Mouse (Mus musculus) natural killer cell, adult 2 months (primary cell): ENCODE results near the gene Sh3bp2.
A peak's percentile ranks its signal among the peaks of the same experiment; 100 is the strongest.

Experiments used
- DNase-seq, 2 experiments: peaks; one replicate each; pipeline ENCODE4 v3.0.0; 2022; ENCODE audit warnings: low spot score in 2 of 2

The Sh3bp2 gene

DNA sequence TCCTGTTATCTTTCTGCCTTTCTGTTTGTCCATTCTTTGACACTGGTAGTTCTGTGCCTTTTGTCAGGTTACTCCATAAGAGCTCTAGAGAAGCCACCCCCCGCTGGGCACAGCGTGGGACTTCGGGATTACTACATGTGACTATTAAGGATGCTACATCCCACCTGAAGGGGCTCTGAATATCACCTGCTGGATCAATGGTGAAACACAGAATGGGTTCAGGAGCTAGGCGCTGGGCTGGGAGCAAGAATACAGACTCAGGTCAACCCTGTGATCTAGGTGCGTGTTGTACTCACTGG lies 788 bp downstream of the Sh3bp2 start:
- no peak for DNase-seq

DNA sequence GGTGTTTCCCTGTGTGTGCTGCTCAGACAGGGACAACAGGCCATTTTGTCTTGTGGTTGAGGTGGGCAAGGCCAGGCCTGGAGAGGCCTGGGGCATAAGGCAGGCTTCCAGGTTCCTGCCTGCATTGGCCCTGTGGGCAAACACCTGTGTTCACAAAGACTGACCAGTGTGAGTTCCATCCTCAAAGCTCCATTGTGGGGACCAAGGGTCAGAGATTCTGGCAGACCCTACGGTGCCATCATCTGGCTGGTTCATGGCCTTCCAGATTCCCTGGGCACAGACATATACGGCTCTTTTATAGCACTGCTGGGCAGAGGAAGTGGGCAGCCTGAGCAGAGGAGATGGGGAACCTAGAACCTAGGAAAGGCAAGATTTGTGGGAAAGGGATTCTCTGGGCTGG lies 1.7 kb downstream of the Sh3bp2 start:
- DNase-seq: no peak

DNA sequence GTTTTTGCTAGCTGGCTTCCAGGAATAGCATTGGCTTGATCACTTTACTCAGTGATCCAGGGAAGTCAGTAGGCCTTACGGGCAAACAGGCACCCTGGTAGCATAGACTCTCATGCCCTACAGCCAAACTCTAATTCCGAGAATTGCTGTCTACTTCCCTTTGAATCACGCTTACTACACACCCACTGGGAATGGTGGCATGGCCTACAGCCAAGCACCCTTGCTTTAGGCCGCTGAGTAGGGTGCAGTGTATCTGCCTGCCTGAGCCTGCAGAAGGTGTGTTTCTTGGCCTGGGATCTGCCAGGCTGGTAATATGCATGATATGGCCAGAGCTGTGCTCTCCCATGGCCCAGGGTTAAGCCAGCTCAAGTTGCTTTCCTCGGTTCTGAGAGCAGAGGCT lies 3.1 kb downstream of the Sh3bp2 start:
- no peak for DNase-seq

DNA sequence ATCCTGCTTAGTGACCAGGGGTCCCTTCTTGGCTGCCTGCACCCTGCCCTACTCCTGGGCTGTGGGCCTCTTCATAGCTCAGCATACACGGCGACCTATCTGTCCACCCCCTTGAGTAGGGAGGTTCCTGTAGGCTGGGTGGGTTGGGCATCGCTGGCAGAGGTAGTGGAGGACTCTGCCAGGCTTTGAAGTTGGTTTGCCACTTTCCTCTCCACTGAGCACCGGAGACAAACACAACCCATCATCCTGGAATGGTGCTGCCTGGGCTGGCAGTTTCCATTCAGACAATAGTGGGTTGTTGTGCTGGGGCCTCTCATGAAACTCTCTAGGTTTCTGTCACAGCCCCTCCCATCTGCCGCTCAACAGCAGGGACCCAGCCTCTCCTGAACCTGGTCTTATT lies 4.5 kb downstream of the Sh3bp2 start:
- no peak for DNase-seq

DNA sequence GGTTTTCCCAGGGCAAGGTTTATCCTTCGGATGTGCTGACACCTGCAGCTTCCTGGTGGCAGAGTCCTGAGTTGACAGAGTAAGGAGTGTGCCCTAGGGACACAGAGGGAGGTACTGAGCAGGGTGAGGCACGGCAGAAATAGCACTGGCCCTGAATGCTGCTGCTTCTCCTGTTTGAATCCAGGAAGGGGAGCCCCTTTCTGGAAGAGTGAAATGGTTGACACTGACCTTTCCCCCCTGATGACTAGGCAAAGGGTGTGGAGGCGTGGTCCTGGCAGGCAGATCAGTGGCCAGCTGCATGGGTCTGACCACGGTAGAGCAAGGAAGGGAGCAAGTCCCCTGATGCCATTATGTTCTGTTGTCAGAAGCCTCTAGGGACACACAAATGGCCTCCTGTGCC lies 5.0 kb downstream of the Sh3bp2 start:
- no peak for DNase-seq

DNA sequence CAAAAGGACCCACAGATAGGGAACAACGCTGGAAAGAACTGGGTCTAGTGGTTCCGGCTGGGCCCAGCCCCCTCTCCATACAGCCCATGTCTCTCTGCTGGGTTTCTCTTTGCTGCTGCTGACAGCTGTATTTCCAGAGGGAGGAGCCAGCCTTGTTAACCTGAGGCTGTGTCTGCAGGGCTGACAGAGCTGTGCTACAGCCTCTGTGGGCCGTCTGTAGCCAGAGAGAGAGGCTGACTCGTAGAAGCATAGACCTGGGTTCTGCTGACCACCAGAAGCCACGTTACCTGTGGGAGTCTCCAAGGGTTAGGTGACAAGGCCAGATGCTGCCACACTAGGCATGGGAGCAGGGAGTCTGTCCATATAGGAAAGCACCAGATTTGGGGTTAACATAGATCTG lies 7.4 kb downstream of the Sh3bp2 start:
- no peak for DNase-seq

DNA sequence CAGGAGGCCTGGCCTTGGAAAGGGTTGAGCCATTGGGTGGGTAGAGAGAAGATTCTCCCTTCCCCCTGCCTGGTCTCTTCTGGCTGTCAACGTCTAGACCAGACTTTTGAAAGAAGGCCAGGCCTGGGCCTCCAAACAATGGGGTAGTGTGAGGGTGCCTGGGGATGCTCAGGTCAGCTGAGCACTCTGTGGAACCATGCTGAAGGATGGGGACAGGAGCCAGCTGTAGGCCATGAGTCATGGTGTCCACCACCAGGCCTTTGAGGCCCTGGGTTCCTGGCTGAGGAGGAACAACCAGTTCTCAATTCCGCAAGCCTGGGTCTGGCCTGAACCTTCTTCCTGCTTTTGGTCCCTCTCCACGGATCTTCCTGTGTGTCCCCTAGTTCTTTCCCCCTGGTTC lies 8.2 kb downstream of the Sh3bp2 start:
- no peak for DNase-seq

DNA sequence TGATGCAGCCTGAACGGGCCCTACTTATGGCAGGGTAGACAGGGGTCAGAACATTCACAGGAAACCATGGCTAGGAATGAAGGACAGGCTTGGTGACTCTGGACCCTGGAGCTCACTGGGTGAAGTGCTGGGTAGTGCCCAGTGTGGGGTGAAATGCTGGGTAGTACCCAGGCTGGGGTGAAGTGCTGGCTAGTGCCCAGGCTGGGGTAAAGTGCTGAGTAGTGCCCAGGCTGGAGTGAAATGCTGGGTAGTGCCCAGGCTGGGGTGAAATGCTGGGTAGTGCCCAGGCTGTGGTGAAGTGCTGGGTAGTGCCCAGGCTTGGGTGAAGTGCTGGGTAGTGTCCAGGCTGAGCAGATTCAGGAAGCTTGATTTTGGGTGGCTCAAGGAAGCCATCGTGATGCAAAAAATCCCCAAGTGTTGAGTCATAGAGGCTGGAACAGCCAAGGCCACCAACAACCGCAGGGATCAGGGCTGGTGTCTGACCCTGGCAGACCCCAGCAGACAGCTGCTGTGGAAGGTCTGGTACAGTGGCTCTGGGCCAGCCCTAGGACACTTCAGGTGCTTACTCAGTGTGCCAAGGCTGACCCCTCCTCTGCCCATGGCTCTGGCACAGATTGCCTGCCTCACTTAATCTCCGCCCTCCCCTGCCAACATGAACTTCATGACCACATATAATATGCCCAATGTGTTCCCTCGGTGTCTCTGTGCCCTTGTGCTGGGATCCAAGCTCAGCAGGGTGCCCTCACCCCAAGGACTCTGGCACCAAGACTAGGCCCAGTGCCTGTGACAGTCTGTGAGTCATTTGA lies 9.3 kb downstream of the Sh3bp2 start:
- DNase-seq: no peak

DNA sequence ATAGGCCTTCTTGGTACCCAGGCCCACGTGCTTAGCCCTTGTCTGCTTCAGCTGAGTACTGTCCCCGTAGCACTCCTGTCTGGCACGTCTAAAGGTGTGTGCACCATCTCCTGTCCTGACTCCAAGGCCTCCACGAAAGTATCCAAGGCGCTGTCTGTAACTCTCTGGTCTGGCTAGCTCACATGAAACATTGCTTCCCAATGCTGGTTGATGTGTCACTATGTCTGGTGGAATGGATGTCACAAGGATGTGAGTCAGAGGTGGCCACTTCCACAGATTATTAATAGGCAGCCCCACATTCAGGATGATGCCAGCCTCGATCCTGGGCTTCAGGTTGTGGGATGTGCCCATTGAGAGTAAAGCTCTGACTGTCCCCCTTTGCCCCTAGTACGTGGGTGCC lies 10.2 kb downstream of the Sh3bp2 start:
- no peak for DNase-seq

DNA sequence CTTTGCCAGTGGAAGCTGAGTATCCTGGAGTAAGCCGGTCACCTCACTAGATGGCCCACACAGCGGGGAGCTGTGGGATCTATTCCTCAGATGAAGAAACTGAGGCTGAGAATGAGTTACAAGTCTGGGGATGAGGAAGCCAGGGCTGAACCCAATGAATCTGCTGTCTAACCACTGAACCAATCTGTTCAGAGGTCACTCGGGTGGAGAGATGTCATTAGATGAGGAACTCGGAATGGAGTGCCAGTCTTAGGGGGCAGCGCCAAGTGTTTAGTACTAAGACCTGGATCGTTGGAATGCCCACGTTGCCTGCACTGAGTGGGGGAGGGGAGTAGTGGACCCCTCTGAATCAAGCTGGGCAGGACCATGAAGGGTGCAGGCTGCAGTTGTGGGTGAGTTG lies 12.4 kb downstream of the Sh3bp2 start:
- DNase-seq: no peak

DNA sequence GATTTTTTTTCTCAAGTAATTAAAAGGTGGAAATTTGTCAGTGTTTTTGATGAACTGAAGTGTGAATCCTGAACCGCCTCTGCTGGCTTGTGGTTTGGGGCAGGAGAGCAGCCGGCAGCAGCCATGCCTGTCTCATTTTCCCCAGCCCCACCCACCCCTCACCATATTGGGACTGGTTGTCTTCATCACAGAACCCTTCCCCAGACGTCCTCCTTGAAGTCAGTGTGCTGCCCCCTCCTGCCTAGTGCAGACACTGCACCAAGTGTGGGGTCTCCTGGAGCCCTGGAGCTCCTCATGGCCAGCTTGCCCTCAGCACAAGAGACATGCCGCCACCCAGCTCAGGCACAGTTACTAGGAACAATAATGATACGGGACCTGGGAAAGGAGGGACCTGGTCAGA lies 12.9 kb downstream of the Sh3bp2 start:
- peak; percentile 51 to 69 for DNase-seq

DNA sequence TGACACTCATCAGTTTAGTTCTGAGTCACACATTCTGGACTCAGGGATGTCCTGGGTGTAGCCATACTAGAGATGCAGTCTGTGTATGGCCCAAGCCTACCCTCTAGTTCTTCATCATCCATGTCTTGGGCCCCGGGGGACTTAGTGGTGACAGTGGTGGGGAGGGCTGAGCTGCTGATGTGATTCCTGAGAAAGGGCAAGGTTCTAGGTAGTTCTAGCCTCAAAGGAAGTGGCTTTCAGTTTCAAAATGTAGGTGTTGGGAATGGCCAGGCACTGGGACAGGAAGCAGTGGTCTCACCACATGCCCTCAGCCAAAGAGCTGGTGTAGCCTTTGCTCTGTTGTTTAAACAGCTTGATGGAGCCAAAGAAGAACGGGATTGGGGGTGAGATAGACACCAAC lies 13.5 kb downstream of the Sh3bp2 start:
- DNase-seq: peak; percentile 54 to 66

DNA sequence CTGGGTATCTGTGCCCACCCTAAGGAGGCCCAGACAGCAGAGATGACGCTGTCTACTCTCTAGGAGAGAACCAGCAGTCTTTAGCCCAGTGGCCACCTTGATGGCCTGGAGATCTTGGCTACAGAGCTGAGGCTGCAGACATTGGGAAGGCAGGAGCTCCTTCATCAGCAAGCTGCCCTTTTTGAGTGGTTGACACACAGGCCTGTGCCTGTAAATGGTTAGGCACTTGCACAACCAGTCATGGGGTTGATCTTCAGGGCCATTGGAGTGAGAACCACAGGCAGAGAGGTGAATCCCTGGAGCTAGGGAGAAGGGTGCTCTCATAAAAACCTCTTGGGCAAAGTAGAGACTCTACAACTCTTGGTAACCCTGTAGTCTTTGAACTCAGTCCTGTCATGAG lies 16.5 kb downstream of the Sh3bp2 start:
- DNase-seq: no peak

DNA sequence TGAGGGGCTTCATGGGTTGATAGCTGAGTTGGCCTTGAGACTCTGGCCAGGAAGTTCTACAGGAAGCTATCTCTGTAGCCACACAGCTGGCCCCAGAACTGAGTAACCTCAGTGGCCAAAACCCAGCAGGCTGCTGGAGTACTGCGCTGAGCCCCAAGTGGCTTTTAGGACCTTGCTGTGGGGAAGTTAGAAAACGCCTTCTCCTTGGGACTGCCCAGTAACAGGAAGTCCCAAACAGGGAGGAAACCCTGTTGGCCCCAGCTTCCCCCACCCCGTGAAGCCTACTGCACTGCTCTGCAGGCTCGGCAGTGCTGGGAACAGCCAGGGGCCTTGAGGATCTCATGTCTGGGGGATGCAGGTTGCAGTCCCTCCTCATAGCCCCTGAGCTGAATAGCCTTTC lies 17.5 kb downstream of the Sh3bp2 start:
- peak; percentile 38 to 43 for DNase-seq

DNA sequence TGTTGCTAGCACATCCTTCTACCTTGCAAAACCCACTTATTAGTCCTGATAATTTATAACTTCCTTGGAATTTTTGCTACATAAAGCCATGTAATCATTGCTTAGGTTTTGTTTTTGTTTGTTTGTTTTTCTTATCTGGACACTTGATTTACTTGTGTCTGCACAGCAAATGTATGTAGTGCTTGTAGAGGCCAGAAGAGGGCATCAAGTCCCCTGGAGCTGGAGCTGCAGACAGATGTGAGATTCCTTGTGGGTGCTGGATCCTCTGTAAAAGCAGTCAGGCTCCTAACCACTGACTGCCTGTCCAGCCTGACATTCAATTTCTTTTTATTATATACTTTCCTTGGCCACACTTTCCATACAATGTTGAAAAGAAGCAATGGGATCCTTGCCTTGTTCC lies 21.8 kb downstream of the Sh3bp2 start:
- peak in 1 of 2 experiments; percentile 40 for DNase-seq

DNA sequence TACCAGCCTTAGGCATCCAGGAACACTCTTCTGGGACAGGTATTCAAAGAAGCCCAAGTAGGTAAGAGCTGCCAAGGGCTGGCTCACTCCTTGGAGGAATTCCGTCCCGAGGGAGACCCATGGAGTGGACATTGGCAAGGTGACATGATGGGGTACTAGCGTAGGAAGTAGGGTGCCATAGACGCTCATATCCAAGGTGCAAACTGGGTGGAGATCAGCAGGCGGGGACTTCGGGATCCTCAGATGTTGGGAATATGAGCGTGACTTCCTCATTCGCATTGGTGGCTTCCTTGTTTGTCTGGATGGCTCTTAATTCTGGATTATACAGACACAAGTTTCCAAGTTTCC lies 23.5 kb downstream of the Sh3bp2 start:
- no peak for DNase-seq

DNA sequence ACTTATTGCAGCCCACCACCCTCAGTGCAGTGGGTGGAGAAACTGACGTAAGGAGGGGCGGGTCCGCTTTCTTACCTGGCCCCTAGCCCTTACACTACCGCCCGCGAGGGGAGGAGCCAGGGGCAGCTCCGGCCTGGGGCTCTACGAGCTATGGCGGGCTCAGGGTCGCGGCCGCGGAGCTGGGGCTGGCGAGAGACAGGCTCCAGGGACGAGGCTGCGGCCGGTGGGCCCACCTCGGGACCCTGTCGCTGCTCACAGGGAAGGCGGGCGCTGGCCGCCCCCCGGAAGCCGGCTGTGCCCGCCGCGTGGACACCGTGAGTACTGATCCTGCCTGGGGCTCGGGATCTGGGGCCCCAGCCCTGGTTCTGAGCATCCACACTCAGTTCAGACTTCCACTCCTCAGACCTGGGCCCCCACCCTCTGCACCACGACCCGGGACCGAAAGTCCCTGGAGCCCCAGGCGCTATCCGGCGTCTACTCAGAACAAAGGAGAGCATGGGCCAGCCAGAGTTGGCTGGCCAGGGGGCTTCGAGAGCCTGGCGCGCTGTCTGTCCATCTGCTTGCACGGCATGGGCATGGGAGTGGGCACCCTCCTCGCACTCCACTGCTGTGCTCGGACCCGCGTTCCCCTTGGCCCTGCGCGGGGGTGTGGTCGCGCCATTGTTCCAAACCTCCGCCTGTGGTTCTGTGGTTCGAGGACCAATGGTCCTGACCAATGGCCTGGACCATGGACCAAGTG lies 24.0 kb downstream of the Sh3bp2 start:
- no peak for DNase-seq

DNA sequence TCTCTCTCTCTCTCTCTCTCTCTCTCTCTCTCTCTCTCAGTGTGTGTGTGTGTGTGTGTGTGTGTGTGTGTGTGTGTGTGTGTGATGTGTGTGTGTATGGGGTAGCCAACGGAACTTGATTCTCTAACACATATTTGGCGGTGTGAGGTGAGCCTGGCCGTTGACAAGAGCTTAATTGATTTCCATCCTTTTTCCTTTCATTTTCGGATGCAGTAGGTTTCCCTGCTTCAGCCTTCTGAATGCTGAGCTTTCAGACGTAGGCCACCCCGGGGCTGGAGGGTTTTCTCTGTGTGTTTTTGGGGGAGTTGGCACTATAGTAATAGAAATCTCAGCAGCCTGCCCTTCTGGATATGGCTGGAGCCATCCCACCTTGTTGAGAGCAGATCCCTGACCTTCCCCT lies 24.6 kb downstream of the Sh3bp2 start:
- peak; percentile 24 to 43 for DNase-seq

DNA sequence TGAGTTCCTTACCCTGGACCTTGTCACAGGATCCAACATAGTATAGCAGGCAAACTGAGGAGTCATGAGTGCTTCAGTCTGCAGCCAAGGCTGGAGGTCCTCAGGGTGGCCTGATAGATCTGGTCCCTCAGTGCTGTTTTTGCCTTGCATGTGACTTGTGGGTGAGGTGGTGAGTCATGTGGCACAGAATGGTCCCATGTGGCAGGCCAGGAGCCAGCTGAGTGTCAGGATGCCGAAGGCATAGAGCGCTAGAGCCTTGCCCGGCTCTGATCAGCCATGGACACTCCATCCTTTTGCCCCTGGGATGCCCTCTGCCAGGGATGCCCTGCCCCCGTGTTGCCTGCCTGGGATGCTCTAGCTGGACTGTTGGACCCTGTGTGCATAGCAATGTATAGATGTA lies 26.2 kb downstream of the Sh3bp2 start:
- no peak for DNase-seq

DNA sequence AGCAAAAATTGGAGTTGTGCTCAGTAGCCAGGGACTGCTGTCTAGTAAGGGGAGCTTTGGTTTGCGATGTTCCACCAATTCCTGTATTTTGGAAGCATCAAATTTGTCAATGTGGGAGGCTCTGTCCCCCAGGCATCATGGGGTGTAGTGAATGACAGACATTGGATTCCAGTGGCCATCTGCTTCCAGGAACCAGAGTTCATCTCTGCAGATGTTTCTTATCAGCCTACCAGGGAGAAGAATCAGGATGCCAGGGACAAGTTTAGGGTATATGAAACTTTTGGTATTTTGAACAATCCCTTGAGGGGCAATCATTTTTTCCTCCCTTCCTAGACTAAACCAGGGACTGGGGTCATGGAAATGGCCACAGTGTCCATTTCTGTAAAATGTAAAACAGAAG lies 38.2 kb downstream of the Sh3bp2 start:
- no peak for DNase-seq

DNA sequence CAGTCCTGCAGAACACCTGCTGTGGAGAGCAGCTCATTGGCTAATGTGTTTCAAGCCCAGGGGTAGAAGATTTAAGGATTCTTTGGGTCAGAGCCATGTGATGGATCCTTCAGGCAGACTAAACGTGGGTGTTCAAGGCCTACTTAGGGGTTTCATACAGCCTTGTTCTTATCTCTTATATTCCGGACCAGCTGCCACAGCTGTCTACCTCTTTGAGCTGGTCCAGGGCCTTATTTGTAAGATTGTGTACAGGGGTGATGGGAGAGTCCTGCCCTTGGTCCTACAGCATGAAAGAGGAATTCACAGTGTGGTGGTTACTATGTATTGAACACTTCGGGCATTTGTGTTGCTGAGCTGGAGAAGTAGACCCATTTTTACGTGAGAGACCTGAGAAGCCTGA lies 38.7 kb downstream of the Sh3bp2 start:
- DNase-seq: no peak

DNA sequence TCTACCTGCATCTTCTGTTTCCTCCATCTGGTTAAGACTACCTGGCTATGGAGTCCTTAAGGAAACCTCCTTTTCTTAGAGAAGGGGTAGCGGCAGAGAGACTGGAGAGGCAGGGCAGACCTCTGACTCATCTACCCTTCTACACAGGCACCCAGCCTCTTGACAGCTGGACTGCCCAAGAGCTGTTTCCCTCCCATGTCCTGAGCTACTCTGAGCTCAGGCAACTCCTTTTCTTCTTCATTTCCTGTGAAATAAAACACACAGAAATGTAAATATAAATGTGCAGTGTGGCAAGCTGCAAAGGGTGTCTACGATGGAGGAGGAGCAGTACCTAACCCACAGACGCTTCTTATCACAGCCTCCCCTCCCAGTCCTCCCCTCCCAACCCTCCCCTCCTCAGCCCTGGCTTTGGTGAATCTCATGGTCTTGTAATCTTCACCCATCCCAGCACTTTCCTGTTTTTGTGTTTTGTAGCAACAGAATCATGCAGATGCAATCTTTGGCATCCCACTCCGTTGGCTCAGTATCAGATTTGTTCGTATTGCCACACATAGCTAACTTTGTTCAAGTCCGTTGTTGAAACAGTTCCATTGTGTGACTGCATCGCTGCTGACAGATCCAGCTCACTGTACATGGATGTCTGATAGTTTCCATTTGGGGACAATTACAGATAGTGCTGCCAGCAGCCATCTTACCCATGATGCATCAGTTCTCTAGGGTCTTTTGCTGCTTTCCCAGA lies 40.1 kb downstream of the Sh3bp2 start:
- DNase-seq: no peak

DNA sequence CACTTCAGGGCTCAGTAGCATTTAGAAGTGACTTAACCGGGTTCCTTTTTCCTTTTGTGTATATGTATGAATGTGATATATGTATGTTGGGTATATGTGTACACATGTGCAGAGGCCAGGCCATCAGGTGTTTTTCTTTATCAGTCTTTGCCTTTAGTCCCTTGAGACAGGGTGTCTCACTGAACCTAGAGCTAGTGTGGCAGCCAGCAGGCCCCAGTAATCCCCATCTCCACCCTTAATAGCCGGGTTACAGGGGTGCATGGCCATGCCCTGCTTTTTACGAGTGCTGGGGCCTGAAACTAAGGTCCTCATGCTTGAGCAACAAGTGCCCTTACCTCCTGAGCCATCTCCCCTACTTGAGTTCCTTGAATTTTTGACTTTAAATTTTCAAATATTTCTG lies 45.9 kb downstream of the Sh3bp2 start:
- DNase-seq: no peak
